Mouse (Mus musculus): ENCODE measurements at regions not wholly inside any gene's neighbourhood (a gene's known extent, or its start where the extent isn't known, plus 50 kb on each side); places are given as distances from the start of the nearest gene placed in this dataset.
A peak's percentile ranks its signal among the peaks of the same experiment; 100 is the strongest.

DNA sequence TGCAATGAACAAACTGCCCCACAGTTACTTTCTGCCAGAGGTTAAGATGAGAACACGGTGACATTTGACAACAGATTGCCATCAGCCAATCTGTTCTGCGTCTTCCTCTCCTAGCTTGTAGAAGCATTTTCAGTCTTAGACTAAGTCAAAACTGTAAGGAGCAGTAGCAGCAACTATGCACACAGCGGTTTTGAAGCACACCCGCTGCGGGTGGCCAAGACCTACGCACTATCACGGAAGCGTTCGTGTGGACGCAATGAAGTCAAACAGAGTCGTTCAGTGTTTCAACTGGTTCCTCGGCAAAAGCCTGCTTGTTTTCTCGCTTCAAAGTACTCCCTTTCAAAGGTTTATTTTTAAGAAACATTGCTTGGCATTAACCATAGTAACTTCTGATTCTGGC is 212.9 kb upstream of the Akirin2 start:
- no peak for DNase-seq (ENCODE audit: low spot score)

GRCm38 (mm10) chr4:34340057-34340456 is 210.7 kb upstream of the Akirin2 start:
- no peak for DNase-seq (ENCODE audit: low spot score)

- DNase-seq (ENCODE audit: low spot score): no peak
These were observed 179.3 kb upstream of the Akirin2 start for GRCm38 (mm10) chr4:34371281-34372032.

GRCm38 (mm10) chr4:34386338-34386967 is 164.3 kb upstream of the Akirin2 start:
- DNase-seq (ENCODE audit: low spot score): no peak

GRCm38 (mm10) chr4:34391499-34391898 is 159.2 kb upstream of the Akirin2 start:
- no peak for DNase-seq (ENCODE audit: low spot score)

GRCm38 (mm10) chr4:34403061-34403460 is 147.7 kb upstream of the Akirin2 start:
- DNase-seq (ENCODE audit: low spot score): no peak

GRCm38 (mm10) chr4:34407181-34407580 is 143.6 kb upstream of the Akirin2 start:
- DNase-seq (ENCODE audit: low spot score): no peak

DNA sequence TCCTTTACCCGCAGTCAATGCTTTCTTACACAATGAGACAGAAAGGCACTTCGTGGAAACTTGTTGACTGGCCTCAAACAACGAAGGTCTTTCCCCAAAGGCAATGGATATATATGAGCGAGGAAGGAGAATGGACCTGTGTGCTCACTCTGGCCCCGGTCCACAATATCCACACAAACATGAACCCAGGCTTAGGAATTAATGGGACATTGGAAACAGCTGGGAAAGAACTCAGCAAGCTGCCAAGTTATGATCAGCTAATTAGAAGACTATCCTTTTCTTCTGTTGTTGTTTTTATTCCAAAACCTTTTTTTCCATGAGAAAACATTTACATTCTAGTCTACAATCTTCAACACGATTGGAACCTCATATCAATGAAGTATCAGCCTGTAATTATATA is 129.8 kb upstream of the Akirin2 start:
- DNase-seq (ENCODE audit: low spot score): no peak

- no peak for DNase-seq (ENCODE audit: low spot score)
These were observed 126.5 kb upstream of the Akirin2 start for GRCm38 (mm10) chr4:34424131-34424646.

GRCm38 (mm10) chr4:34429003-34429402 is 121.7 kb upstream of the Akirin2 start:
- DNase-seq (ENCODE audit: low spot score): no peak

GRCm38 (mm10) chr4:34429456-34430235 is 121.1 kb upstream of the Akirin2 start:
- peak; percentile 6 for DNase-seq (ENCODE audit: low spot score)

DNA sequence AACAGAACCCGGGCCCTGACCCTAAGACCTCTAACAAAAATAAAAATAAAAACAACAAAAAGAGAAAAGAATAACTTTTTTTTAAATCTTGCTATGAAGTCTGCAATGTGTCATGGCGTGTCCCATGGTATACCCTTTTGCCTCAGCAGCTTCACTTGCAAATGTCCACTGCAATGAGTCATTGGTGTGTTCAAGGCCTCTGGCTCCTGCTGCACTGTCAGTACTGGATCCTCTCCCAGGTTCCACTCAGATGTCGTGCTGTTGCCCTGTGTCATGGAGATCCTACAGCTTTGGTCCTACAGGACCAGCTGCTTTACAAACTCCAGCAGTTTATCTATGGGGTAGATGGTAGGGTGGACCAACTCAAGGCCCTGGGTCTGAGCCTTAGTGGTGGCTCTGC is 113.4 kb upstream of the Akirin2 start:
- no peak for DNase-seq (ENCODE audit: low spot score)

- no peak for DNase-seq (ENCODE audit: low spot score)
These were observed 101.2 kb upstream of the Akirin2 start for GRCm38 (mm10) chr4:34449582-34449981.

GRCm38 (mm10) chr4:34462591-34462990 is 88.1 kb upstream of the Akirin2 start:
- no peak for DNase-seq (ENCODE audit: low spot score)

- no peak for DNase-seq (ENCODE audit: low spot score)
These were observed 84.9 kb upstream of the Akirin2 start for GRCm38 (mm10) chr4:34465845-34466244.

DNA sequence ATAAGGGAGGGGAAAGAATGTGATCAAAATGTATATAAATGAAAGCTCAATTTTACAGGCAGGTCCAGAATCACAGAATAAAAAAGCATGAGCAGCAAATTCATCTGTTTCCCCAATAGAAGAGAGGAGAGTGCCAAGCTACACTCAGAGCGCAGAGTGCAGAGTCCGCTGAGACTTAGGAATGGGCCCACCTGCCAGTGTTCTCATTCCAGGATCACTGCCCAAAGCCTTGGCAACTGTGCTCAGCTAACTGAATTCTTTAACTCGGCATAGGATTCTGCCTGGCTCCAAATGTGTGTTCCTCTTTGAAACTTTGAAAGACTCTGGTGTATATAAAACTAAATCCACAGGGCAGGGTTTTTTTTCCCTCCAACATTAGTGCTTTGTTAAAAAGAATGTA is 84.4 kb upstream of the Akirin2 start:
- no peak for DNase-seq (ENCODE audit: low spot score)

DNA sequence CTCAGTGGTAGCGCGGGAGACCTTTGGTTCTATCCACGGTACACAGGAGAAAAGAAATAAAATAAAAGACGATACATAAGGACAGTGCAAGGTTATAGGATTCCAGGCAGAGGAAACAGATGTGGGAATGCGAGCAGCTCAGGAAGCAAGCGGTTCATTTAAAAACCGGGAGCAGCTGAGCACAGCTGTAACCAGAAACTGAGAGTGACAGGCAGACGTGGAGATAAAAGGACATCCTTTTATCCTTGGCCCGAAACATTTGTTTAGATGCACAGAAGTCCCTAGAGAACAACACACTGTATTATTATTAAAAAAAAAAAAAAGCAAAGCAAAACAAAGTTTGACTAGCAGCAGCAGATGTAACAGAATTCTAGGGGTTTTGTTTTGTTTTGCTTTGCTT is 82.6 kb upstream of the Akirin2 start:
- no peak for DNase-seq (ENCODE audit: low spot score)

- DNase-seq (ENCODE audit: low spot score): no peak
These were observed 74.8 kb upstream of the Akirin2 start for GRCm38 (mm10) chr4:34475792-34476448.

DNA sequence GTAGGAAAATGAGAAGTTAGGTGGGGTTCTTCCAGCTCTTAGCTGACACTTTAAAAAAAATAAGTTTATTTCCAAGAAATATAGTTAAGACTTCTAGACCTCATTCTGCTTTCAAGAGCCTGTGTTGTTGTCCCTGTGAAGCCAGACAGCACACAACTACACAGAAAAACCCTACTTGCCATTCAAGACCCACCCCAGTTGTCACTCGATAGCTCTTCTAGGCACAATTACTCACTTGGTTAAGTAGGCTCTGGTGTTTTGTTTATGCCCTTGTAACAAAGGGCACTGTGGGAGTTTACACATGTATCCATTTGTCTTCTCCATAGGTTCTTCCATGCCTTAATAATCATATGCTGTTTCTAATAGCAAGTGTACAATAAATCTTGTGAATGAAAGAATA is 66.5 kb upstream of the Akirin2 start:
- DNase-seq (ENCODE audit: low spot score): no peak

DNA sequence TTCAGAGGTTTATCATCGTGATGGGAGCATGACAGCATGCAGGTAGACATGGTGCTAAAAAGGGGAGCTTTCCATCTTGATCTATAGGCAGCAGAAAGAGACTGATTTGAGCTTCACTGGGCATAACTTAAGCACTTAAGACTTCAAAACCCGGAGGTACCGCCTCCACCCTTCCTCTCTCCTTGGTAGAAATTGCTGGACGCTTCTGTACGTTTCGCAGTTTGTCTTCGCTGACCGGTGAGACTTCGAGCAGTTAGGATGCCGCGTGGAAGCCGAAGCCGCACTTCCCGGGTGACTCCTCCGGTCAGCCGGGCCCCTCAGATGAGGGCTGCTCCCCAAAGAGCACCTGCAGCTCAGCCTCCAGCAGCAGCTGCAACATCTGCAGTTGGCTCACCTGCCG is 65.2 kb upstream of the Akirin2 start:
- no peak for DNase-seq (ENCODE audit: low spot score)

DNA sequence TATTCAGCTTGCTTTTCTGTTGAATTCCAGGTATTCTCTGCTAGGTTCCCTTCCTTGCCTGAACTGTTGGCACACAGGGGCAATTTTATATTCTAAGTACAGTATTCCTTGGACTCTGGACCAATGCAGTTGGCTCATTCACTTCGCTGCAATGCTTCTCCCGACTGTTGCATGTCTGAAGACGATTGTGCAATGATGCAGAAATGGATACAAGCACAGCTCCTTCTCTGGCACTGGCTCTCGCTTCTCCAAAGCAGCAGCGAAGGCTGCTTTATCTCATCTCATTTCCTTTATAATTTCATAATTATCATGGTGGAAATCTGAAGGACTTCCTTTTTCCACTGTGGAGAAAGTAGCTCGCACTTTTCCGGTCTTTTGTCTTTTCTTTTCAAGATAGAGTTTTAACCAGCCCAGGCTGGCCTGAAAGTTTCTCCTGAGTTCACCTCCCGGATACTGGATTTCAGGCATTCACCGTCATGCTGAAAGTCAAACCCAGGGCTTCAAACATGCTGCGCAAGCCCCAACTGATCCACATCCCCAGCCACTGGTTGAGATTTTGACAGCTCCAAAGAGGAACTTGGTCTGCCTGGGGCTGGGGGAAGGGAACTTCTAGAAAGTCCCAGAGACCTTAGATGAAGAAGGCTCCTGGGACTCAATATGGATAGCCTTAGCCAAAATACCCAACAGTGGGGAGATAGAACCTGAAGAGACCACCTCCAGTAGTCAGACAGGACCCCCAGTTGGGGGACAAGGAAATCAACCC is 55.6 kb upstream of the Akirin2 start:
- no peak for DNase-seq (ENCODE audit: low spot score)

DNA sequence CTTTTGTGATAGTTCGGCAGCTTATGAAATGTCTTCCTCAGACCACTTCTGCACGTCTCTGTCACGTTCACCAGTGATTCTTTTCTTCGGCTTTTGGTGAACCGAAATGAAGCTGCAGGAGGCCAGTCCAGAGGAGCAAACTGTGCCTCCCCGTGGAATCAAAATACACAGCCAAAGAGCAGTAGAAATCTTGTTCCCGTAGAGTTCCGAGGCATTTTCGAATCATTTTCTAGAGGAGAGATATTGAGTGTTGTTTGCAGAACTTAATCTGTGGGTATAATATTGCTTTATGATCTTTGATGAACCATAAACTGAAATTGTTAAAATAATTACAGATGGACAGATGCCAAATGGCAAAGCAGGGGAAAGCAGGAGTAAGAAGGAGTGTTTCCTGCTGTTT is 52.4 kb upstream of the Akirin2 start:
- DNase-seq (ENCODE audit: low spot score): no peak
